In the genomic region with DNA sequence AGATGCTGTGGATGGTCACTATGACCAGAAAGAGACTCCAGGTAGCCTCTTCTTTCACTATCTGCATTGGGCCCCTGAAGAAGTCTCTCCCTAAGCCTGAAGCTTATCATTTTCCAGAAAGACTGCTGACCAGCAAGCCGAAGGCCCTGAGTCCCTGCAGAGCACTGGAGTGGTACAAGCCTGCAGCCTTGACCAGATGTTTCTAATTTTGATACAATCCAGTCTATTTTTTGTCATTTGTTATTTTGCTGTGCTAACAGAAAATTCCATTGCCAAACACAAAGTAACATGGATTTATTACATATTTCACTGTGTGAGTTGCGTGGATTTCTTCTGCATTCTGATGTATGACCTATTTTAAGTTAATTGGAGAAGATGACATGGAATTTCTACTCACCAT, we compare ENCODE assay signal across 24 mouse cellular contexts.
DNase-seq lines count a peak whose midpoint lies in the region; ATAC-seq and TF ChIP-seq lines count a peak whose summit lies in the region.
"Had no signal": no experiment of that assay in that cellular context is flagged by ENCODE, and none has a peak within 500 bp of the region (broad histone marks: within the 10 kb centered on the region; RNA-seq: fewer than 3 reads in every experiment).

No protein-coding gene starts in this region.

- no peaks in the 10 kb centered on the region for H3K36me3 ChIP-seq in hindbrain, postnatal 0 days (ENCODE audit: insufficient read depth, low read length)
- H3K36me3 ChIP-seq: embryonic facial prominence, embryonic 15.5 days; hindbrain, embryonic 12.5 days; hindbrain, embryonic 15.5 days; intestine, embryonic 15.5 days had no signal

- no peaks in the 10 kb centered on the region for H3K4me1 ChIP-seq in hindbrain, postnatal 0 days (ENCODE audit: insufficient read depth, low read length)
- H3K4me1 ChIP-seq: embryonic facial prominence, embryonic 15.5 days; hindbrain, embryonic 15.5 days; intestine, embryonic 15.5 days had no signal

- no peak overlapping the region for H3K4me3 ChIP-seq in hindbrain, postnatal 0 days (ENCODE audit: low read length)
- H3K4me3 ChIP-seq: embryonic facial prominence, embryonic 15.5 days; heart, adult 2 months; hindbrain, embryonic 12.5 days; hindbrain, embryonic 15.5 days; intestine, embryonic 15.5 days had no signal

- no peak for ATAC-seq in hindbrain, postnatal 0 days
- ATAC-seq: activated CD4-positive, CD25-positive, alpha-beta regulatory T cell, adult 4 months; CD4-positive, CD25-positive, alpha-beta regulatory T cell, adult 4 months; forebrain, embryonic 14.5 days; forebrain, postnatal 0 days; intestine, embryonic 15.5 days had no signal

- WGBS in hindbrain, postnatal 0 days, result 90% methylated on average over 2 of the region's 2 CpGs

- H3K9ac ChIP-seq in hindbrain, postnatal 0 days (replicated peaks; ENCODE audit: low read length), result no peak overlapping the region
- H3K9ac ChIP-seq: embryonic facial prominence, embryonic 15.5 days; forebrain, postnatal 0 days; hindbrain, embryonic 12.5 days; hindbrain, embryonic 15.5 days; intestine, embryonic 15.5 days had no signal

- no peak for TF ChIP-seq CTCF in hindbrain, postnatal 0 days (IDR thresholded peaks at IDR 0.05; ENCODE audit: low read depth)

- no peak overlapping the region for H3K4me2 ChIP-seq in hindbrain, postnatal 0 days (ENCODE audit: low read depth, low read length)
- H3K4me2 ChIP-seq: embryonic facial prominence, embryonic 15.5 days; heart, embryonic 11.5 days; hindbrain, embryonic 12.5 days; hindbrain, embryonic 15.5 days; intestine, embryonic 15.5 days had no signal

- peak; percentile 27 for DNase-seq in embryo, embryonic 11 days
- no peak for DNase-seq in embryo, embryonic 10 days (ENCODE audit: low spot score)
- DNase-seq in 3T3-L1 (ENCODE audit: low read depth, low spot score) (peak; percentile 56), adipocyte (ENCODE audit: low spot score) (peak; percentile 16)
- no peak for DNase-seq in layer of hippocampus, postnatal 14 days (ENCODE audit: low spot score in 2 of 2)
- no peak for DNase-seq in hindbrain, postnatal 0 days (ENCODE audit: low spot score)
- DNase-seq: adrenal gland, postnatal 10 days; adrenal gland, postnatal 36 days; cerebellum, adult 18-20 months; cerebellum, adult 9-10 months; cerebellum, postnatal 14 days; forebrain, postnatal 0 days; gastrocnemius, postnatal 36 days; heart, adult 2 months; kidney, adult 11 months; kidney, adult 8-10 months had no signal

- H3K27me3 ChIP-seq in hindbrain, postnatal 0 days (ENCODE audit: insufficient read depth, low read length), result no peaks in the 10 kb centered on the region
- H3K27me3 ChIP-seq: embryonic facial prominence, embryonic 15.5 days; hindbrain, embryonic 12.5 days; hindbrain, embryonic 15.5 days; intestine, embryonic 15.5 days had no signal

- H3K9me3 ChIP-seq in hindbrain, postnatal 0 days (ENCODE audit: low read length), result no peaks in the 10 kb centered on the region
- H3K9me3 ChIP-seq: embryonic facial prominence, embryonic 15.5 days; hindbrain, embryonic 12.5 days; hindbrain, embryonic 15.5 days; intestine, embryonic 15.5 days had no signal

- no peak overlapping the region for H3K27ac ChIP-seq in hindbrain, postnatal 0 days
- H3K27ac ChIP-seq: embryonic facial prominence, embryonic 15.5 days; heart, adult 2 months; hindbrain, embryonic 12.5 days; hindbrain, embryonic 15.5 days; intestine, embryonic 15.5 days had no signal

Comparison
In these comparisons a context has a peak if more than half of its experiments do, and no peak if none do; other contexts are left out.
1. DNase-seq: peak in embryo, embryonic 11 days (single experiment), 3T3-L1 (single experiment) and adipocyte (single experiment); none in embryo, embryonic 10 days (single experiment), layer of hippocampus, postnatal 14 days (0 of 2) and hindbrain, postnatal 0 days (single experiment).